Mouse (Mus musculus): ENCODE data around the gene Gdpgp1. TPM values are rescaled to one million over a fixed set of nuclear protein-coding genes. Genes with fewer than 3 reads are reported as not detected.

Gene Gdpgp1
- total and polyA plus RNA-seq, 3 experiments, result 2.0 to 3.6 (median 3.0) TPM

- Histone ChIP-seq H3K9ac (ENCODE audit: insufficient read depth, low read depth) (peak overlapping the region; percentile 6; the same call in 1 of the 2 replicates), H3K27ac (ENCODE audit: insufficient read depth, low read depth) (peak overlapping the region; percentile 90), H3K4me1 (ENCODE audit: control insufficient read depth in 1 of 2, insufficient read depth in 2 of 2) (peaks cover 65 to 98% of the 10 kb centered on the region in 2 experiments), H3K27me3 (replicated peaks) (no peaks in the 10 kb centered on the region), H3K79me2 (replicated peaks; ENCODE audit: control insufficient read depth, extremely low read depth, insufficient read depth, poor library complexity, severe bottlenecking) (peaks cover 51% of the 10 kb centered on the region), H3K9me3 (replicated peaks; ENCODE audit: low read length) (no peaks in the 10 kb centered on the region), H3K4me3 (replicated peaks in 1 of 3; ENCODE audit: low read depth in 2 of 3, low read length in 2 of 3, poor library complexity in 1 of 3) (no peak overlapping the region), H3K36me3 (replicated peaks in 1 of 2; ENCODE audit: control insufficient read depth in 1 of 2, insufficient read depth in 1 of 2, low read length in 1 of 2) (peaks cover 4 to 6% of the 10 kb centered on the region in 2 experiments), H3K4me2 (ENCODE audit: insufficient read depth, low read depth, poor library complexity, severe bottlenecking) (peak overlapping the region; percentile 30; the same call in 1 of the 2 replicates)
- DNase-seq (ENCODE audit: extremely low read depth), result no peak
- in situ Hi-C loops (cut with MboI; ENCODE audit: low pct_ligation_motif_present, low pct_unique_long_range_greater_than_20kb, low sequenced_read_pairs) (no loop called here), dilution Hi-C loops (cut with MboI; ENCODE audit: extremely low pct_ligation_motif_present, extremely low pct_unique_long_range_greater_than_20kb, low sequenced_read_pairs) (no loop called here)
- TF ChIP-seq CHD1 (IDR thresholded peaks at IDR 0.05; ENCODE audit: low read depth, low read length) (0 out of 2 replicates have a peak, but pooled peaks have one; percentile 22), TBP (conservative IDR thresholded peaks at IDR 0.05; ENCODE audit: low read depth, low read length) (no peak), UBTF (IDR thresholded peaks at IDR 0.05; ENCODE audit: low read depth, low read length) (peak; percentile 4; the same call in 1 of the 2 replicates), POLR2AphosphoS2 (IDR thresholded peaks at IDR 0.05; ENCODE audit: low read depth, low read length) (no peak), RAD21 (IDR thresholded peaks at IDR 0.05; ENCODE audit: low read depth, low read length) (no peak), NRF1 (IDR thresholded peaks at IDR 0.05; ENCODE audit: low read depth, low read length) (no peak), E2F4 (IDR thresholded peaks at IDR 0.05; ENCODE audit: insufficient replicate concordance, low read depth, low read length) (no peak), MAFK (IDR thresholded peaks at IDR 0.05; ENCODE audit: insufficient replicate concordance, low read length) (no peak), ZKSCAN1 (IDR thresholded peaks at IDR 0.05; ENCODE audit: borderline replicate concordance, low read depth, low read length) (no peak), TCF12 (IDR thresholded peaks at IDR 0.05; ENCODE audit: low read depth, low read length) (0 out of 2 replicates have a peak, but pooled peaks have one; percentile 32), PAX5 (IDR thresholded peaks at IDR 0.05; ENCODE audit: low read length) (no peak), CTCF (conservative IDR thresholded peaks at IDR 0.05 in 1 of 2, IDR thresholded peaks at IDR 0.05 in 1 of 2; ENCODE audit: low read depth in 2 of 2, low read length in 2 of 2) (no peak), MAZ (IDR thresholded peaks at IDR 0.05; ENCODE audit: low read depth, low read length) (no peak), ETS1 (conservative IDR thresholded peaks at IDR 0.05; ENCODE audit: low read depth, low read length) (no peak; the same call in 1 of the 2 replicates), JUN (IDR thresholded peaks at IDR 0.05; ENCODE audit: insufficient read depth, low read depth, low read length) (no peak), MXI1 (IDR thresholded peaks at IDR 0.05; ENCODE audit: low read depth, low read length) (0 out of 2 replicates have a peak, but pooled peaks have one; percentile 12), ZC3H11A (IDR thresholded peaks at IDR 0.05; ENCODE audit: low read depth, low read length) (no peak), GABPA (IDR thresholded peaks at IDR 0.05; ENCODE audit: insufficient replicate concordance, low read depth, low read length) (no peak), EP300 (IDR thresholded peaks at IDR 0.05; ENCODE audit: low read length) (0 out of 2 replicates have a peak, but pooled peaks have one; percentile 14), CHD2 (IDR thresholded peaks at IDR 0.05; ENCODE audit: low read length) (no peak), RCOR1 (conservative IDR thresholded peaks at IDR 0.05; ENCODE audit: low read depth, low read length) (no peak), NELFE (IDR thresholded peaks at IDR 0.05; ENCODE audit: low read depth, low read length) (no peak), BHLHE40 (IDR thresholded peaks at IDR 0.05; ENCODE audit: low read depth, low read length) (peak; percentile 81), HCFC1 (IDR thresholded peaks at IDR 0.05; ENCODE audit: low read depth, low read length) (no peak), MEF2A (IDR thresholded peaks at IDR 0.05; ENCODE audit: borderline replicate concordance, low read depth, low read length) (peak; percentile 32; the same call in 1 of the 2 replicates), JUND (conservative IDR thresholded peaks at IDR 0.05; ENCODE audit: low read depth, low read length) (no peak), POLR2A (IDR thresholded peaks at IDR 0.05; ENCODE audit: low read depth, low read length) (no peak), USF2 (conservative IDR thresholded peaks at IDR 0.05; ENCODE audit: low read depth, low read length) (no peak), SIN3A (IDR thresholded peaks at IDR 0.05; ENCODE audit: low read length) (no peak), USF1 (IDR thresholded peaks at IDR 0.05; ENCODE audit: low read depth, low read length) (peak; percentile 17; the same call in 1 of the 2 replicates), SMC3 (IDR thresholded peaks at IDR 0.05; ENCODE audit: low read depth, low read length) (no peak), IRF4 (IDR thresholded peaks at IDR 0.05; ENCODE audit: low read depth, low read length) (peak; percentile 10; the same call in 1 of the 2 replicates), ZMIZ1 (IDR thresholded peaks at IDR 0.05; ENCODE audit: low read depth, low read length) (no peak), MAX (IDR thresholded peaks at IDR 0.05; ENCODE audit: low read length) (0 out of 2 replicates have a peak, but pooled peaks have one; percentile 25), ELF1 (IDR thresholded peaks at IDR 0.05; ENCODE audit: low read depth, low read length) (no peak), MYC (IDR thresholded peaks at IDR 0.05; ENCODE audit: low read depth, low read length) (no peak), KAT2A (IDR thresholded peaks at IDR 0.05; ENCODE audit: insufficient replicate concordance, low read length) (no peak), ZNF384 (IDR thresholded peaks at IDR 0.05; ENCODE audit: low read depth, low read length) (no peak)
These were observed 26.7 kb upstream of the Gdpgp1 start for GRCm38 (mm10) chr7:80205705-80206589.
